Mouse (Mus musculus) thymus, postnatal 4 days (tissue): ENCODE data around the gene Gm10401.

Experiments used
- DNase-seq: peaks from one replicate; pipeline ENCODE4 v3.0.0; 2021

Gene Gm10401

GRCm38 (mm10) chr5:115098195-115098594 lies at the start of gene Gm10401:
Gene Gm10401 (minus strand): TSS chr5:115098295.
- no peak for DNase-seq

DNA sequence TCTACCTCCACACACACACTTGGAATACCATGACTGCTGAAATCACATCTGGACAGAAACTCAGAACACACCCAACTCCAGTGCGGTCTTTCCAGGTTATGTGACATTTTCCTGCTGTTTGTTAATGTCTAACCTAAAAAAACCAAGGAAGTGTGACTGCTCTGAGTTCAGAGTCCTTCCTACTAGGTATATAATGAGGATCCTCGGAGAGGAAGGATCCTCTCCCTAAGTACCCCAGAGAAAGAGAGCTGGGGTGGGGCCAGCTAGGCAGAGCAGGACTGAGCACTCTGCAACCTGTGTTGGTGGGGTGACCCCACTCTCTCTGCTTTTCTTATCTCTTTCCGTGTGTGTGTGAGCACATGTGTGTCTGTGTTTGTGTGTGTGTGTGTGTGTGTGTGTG lies 49.3 kb upstream of the Gm10401 start:
- no peak for DNase-seq

DNA sequence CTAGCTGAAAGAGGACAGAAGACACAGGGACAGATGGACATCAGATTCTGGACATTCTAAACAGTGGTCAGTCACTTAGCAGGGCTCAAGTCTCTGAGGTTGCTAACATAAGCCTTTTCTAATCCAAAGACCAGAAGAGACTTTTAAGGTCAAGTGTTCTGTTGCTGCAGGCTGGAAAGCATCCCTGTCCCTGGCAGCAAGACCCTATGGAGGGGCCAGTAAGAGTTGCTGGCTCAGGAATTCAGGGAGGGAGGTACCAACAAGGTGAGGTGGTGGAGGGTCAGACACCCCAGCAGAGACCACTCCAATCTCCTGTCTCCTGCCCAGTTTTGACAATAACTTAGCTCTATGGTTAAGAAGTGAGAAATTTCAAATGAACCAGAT lies 48.6 kb upstream of the Gm10401 start:
- DNase-seq, result no peak

DNA sequence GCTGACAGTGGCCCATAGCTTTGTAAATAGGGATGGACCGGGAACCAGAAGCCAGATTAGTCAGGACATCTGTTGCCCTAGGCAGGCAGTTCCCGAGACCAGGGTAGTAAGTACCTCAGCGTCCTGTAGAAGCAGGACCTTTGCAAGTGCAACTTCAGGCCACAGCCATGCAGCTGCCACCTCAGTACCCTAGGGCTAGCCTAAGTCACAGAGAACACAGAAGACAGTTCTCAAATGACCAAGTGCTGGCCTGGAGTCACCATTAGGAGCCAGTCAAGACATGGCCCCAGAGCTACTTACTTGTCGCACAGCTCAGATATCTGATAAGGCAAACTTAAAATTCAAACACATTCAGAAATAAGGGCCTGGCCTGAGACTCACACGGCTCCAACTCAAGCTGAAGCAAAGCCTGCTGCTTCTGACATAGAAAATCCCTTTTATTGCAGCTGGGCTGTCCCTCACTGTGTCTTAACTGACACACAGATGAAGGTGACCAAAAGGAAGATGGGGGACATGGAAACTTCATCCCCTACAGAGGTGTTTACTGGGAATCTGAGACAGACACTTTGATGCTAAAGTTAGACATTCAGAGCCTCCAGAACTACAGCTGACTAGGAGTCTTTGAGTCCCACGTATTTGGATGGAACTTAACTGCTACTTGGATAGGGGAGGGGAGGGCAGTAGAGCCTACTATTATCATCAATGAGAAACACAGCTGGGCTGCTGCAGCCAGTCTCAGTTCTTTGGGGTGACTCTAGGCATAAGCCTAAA lies 48.1 kb upstream of the Gm10401 start:
- no peak for DNase-seq

GRCm38 (mm10) chr5:115145253-115145968 lies 47.3 kb upstream of the Gm10401 start:
- no peak for DNase-seq

- DNase-seq, result no peak
Measured at GRCm38 (mm10) chr5:115144471-115144870, 46.4 kb upstream of the Gm10401 start.

GRCm38 (mm10) chr5:115143552-115143951 lies 45.5 kb upstream of the Gm10401 start:
- DNase-seq, result no peak

DNA sequence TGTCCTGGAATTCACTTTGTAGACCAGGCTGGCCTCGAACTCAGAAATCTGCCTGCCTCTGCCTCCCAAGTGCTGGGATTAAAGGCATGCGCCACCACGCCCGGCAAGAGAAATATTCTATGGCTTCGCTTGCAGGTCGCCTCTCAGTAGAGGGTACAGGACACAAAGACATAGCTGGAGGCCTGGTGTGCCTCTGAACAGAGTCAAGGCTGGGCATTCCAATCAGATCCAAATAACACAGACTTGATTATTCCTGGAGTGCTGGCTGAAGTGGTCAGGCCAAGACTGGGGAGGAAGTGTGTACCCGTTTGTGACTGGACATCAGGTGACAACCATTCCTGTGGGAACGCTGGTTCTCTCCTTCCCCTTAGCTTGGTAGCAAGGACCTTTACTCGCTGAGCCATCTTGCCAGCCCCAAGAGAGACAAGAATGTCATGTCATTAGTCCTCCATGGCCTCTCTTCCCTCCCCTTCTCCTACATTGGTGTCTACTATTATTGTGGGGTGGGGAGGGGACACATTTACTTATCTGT lies 44.1 kb upstream of the Gm10401 start:
- DNase-seq, result no peak

DNA sequence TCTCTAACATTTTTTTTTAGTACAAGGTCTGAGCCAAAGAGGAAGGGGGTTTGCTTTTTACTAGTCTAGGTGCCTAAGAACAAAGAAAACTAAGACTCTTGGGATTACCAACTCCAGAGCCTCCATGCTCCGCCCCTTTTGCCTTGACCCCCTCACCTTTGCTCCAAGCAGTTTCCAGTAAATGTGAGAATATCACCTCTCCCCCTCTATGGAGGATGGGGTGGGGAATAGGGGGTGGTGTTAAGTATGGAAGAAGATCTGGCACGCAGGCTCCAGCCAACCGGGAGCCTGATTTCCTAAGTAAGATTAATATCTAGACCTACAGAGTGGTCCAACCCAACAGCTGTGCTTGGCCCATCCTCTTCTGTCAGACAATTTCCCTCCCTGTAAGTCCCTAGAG lies 42.6 kb upstream of the Gm10401 start:
- DNase-seq, result no peak

GRCm38 (mm10) chr5:115139124-115139523 lies 41.0 kb upstream of the Gm10401 start:
- no peak for DNase-seq

DNA sequence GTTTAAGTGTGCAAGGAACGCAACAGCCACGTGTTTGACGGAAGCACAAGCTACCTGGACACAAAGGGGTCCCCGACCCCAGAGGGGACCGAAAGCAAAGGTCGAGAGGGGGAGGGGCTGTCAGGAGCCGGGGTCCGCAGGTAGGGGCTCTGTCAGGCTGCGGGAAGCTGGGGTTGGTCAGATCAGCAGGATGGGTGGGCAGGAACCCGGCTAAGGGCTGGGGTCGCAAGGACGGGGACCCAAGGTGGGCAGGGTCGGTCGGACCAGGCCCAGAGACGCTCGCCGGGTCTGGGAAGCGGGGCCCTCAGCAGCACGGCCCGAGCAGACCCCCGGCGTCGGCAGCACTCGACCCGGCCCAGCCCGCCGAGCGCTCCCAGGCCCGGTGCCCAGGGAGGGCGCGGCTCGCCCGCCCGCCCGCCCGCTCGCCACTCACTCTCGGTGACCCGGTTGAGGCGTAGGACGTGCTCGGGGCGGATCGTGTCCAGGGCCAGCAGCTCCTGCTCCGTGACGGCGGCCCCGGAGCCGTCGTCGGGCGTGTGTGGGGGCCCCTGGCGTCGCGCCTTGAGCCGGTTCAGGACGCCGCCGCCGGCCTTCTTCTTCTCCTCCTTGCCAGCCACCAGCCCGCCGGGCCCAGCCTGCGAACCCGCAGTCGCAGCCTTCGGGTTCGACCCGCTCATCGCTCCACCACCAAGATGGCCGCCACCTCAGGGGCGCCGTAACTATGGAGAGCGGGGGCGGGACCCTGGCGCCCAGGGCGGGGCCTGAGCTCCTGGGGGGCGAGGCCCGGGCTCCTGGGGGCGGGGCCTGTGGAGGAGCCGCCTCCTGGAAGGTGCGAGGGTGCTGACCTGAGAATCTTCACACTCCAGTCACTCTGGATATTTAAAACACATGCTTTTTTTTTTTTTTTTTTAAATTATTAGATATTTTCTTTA lies 36.4 kb upstream of the Gm10401 start, which contains the start of gene Unc119b:
Gene Unc119b (minus strand): TSS at position 742 of the 932 bp plus-strand sequence.
- DNase-seq, result peak; percentile 97

- DNase-seq, result no peak
Measured at GRCm38 (mm10) chr5:115133358-115134066, 35.4 kb upstream of the Gm10401 start.

DNA sequence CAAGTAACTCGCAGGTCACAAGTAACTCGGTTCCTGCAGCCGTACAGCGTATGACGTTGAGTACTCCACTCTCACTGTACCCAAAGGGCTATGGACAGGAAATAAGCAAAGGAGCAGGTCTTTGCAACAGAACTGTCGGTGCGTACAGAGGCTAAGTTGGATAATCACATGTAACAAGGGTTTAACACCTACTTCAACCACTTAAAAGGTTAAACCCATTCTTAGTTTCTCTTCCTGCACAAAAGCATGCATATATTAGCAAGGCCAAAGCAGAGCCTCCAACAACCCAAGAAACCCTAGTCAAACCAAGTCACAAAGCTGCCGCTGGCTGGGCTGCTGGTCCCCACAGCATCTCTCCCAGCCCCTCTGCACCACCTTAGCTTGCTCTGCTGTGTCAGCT lies 34.4 kb upstream of the Gm10401 start:
- DNase-seq, result no peak

- DNase-seq, result no peak
Measured at GRCm38 (mm10) chr5:115129328-115129727, 31.2 kb upstream of the Gm10401 start.

- DNase-seq, result no peak
Measured at GRCm38 (mm10) chr5:115127421-115128179, 29.5 kb upstream of the Gm10401 start.

DNA sequence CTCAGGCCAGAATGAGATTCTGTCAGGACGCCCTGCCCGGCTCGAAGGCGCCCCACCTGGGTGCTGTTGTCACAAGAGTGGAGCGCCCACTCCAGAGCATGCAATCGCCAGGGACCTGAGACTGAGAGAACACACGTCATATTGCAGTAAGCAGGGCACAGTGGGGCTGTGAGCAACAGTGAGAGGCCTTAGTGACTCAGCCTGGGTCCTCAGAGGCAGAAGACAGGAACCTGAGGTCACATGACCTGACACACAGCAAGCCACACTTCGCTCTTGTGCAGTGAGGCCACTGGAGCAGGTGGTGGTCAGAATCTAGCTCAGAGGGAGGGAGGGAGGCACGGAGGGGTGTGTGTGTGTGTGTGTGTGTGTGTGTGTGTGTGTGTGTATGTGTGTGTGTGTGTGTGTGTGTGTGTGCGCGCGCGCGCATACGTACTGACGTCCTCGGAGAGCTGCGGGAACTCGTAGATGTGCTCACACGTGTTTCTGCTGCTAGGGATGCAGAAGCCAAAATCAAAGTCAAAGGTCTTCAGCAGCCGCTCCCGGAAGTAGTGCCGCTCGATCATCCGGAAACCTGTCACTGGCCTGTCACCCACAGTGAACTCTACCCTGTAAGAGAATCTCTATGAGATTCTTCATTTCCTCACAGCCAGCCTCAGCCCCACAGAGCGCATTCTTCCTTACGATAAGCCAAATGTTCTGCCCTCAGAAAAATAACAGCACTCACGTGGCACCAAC lies 28.6 kb upstream of the Gm10401 start:
- no peak for DNase-seq

DNA sequence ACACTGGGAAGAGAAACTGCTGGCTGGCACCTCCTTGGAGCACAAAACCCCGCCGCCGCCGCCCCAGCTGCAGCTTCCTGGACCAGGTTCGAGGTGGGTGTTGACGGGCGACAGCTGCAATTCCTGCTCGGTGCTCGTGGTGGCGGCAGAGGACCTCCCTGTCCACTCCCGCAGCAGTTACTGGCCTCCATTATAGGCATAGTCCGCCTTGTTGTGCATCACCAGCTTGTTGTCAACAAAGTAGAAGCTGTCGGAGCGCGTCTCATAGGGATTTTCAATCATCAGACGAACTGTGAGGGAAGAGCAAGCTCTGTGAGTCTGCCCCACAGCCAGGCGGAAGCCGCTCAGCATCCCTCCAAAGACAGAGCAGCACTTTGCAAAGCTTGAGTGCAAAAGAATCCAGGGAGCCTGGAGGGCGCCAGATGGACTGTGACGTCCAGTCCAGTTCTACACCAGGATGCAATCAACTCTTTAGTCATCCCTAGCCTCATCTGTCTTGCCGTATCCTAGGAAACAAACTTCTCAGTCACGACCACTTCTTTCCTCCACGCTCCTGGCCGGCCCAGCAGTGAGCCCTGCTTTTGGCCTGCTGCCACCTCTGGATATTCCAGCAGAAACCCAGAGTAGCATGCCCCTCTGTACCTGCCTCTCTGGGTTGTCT lies 27.2 kb upstream of the Gm10401 start:
- peak; percentile 93 for DNase-seq

DNA sequence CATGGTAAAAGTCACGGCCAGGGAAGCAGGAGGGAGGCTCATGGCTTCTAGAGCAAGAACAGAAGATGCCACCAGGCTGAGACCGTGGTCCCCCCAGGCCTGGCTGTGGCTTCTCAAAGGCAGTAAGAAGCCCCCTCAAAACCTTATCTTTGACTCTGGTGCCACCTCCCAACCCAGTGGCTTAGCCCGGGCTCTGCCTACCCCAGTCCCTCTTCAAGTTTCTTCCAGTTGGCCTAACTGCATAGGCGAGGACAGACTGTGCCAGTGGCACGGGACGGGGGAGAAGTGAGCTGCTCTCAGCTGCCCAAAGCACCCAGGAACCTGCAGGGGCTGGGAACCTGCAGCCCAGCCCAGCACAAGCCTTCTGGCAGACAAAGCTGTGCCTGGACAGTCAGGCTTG lies 26.6 kb upstream of the Gm10401 start:
- no peak for DNase-seq

DNA sequence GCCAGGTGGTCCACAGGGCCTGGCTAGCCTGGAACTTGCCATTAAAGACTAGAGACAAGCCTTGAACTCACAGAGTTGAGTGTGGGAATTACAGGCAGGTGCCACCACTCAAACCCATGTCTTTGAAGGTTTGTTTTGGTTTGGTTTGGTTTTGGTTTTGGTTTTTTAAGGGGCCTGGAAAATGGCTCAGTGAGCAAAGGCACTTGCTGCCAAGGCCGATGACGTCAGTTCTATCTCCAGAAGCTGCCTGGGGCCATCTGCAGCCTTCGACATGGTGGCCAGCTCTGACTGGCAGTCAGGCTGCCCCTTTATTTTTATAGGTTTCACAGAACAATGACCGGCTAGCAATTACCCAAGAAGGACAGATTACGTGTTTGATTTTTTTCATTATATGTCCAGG lies 22.9 kb upstream of the Gm10401 start:
- DNase-seq, result no peak

- DNase-seq, result peak; percentile 93
Measured at GRCm38 (mm10) chr5:115118961-115119570, 21.0 kb upstream of the Gm10401 start, which contains the start of gene Acads. Gene Acads (minus strand): TSS chr5:115119346.
